Mouse (Mus musculus) midbrain, embryonic 13.5 days (tissue): ENCODE results near the gene Asic3. TPM values are rescaled to one million over a fixed set of nuclear protein-coding genes. Genes with fewer than 3 reads are reported as not detected.

Experiments used
- ATAC-seq: fragments of 200-750 bp; cut with Nextera tagmentation; 2 replicates; pipeline ENCODE4 v1.8.0; 2017; ENCODE audit warnings: mild to moderate bottlenecking, moderate TSS enrichment, moderate library complexity
- H3K27ac ChIP-seq: fragments of 300-500 bp; sonication (generic); 2 replicates; pipeline ENCODE4 v1.5.1; 2015; ENCODE audit warnings: inconsistent platforms, mild to moderate bottlenecking, moderate library complexity
- H3K27me3 ChIP-seq: fragments of 300-500 bp; sonication (generic); 2 replicates; pipeline ENCODE4 v1.6.1; 2015; ENCODE audit warnings: mild to moderate bottlenecking, inconsistent platforms
- H3K36me3 ChIP-seq: fragments of 300-500 bp; sonication (generic); 2 replicates; pipeline ENCODE4 v1.6.1; 2015; ENCODE audit warnings: mild to moderate bottlenecking, inconsistent platforms
- H3K4me1 ChIP-seq: fragments of 300-500 bp; sonication (generic); replicated peaks from 2 replicates; pipeline ENCODE4 v1.6.1; 2015; ENCODE audit warnings: inconsistent platforms
- H3K4me2 ChIP-seq: fragments of 300-500 bp; sonication (generic); replicated peaks from 2 replicates; pipeline ENCODE4 v1.6.1; 2015; ENCODE audit warnings: moderate library complexity, mild to moderate bottlenecking, inconsistent platforms
- H3K4me3 ChIP-seq: fragments of 300-500 bp; sonication (generic); replicated peaks from 2 replicates; pipeline ENCODE4 v1.5.1; 2015; ENCODE audit warnings: mild to moderate bottlenecking, inconsistent platforms
- H3K9ac ChIP-seq: fragments of 300-500 bp; sonication (generic); replicated peaks from 2 replicates; pipeline ENCODE4 v1.6.1; 2015; ENCODE audit warnings: mild to moderate bottlenecking, inconsistent platforms
- H3K9me3 ChIP-seq: fragments of 300-500 bp; sonication (generic); 2 replicates; pipeline ENCODE4 v1.6.1; 2016; ENCODE audit warnings: mild to moderate bottlenecking, inconsistent platforms
- WGBS: fragments of 180-500 bp; shearing (Covaris S2); methylation state at CpG from one replicate; pipeline ENCODE4 v1.1.7; 2015; 5-methylcytosine and 5-hydroxymethylcytosine counted together
- polyA plus RNA-seq: library from polyadenylated mRNA; unstranded; fragments of >200 nt; fragmentation: Nextera tagmentation; extraction: Ambion mirVana; gene quantifications from 2 replicates; pipeline ENCODE4 v1.2.1, GENCODE M21; 2015

Gene Asic3
- not detected in 2 replicates for polyA plus RNA-seq

- WGBS, result 52% methylated on average over 11 of the region's 11 CpGs
- H3K27me3 ChIP-seq, result 0 out of 2 replicates have a peak, but pooled peaks cover 4% of the 10 kb centered on the region
- no peak for ATAC-seq
Observed at GRCm38 (mm10) chr5:24413042-24413693, at the start of gene Asic3. Asic3 (plus strand) TSS chr5:24413392.

GRCm38 (mm10) chr5:24363467-24363866, 49.7 kb upstream of the Asic3 start:
- H3K4me2 ChIP-seq, result no peak overlapping the region
- H3K9ac ChIP-seq, result no peak overlapping the region
- ATAC-seq, result no peak
- H3K27ac ChIP-seq, result no peak overlapping the region
- 70% methylated on average over 2 of the region's 2 CpGs for WGBS
- no peaks in the 10 kb centered on the region for H3K27me3 ChIP-seq
- H3K9me3 ChIP-seq, result no peaks in the 10 kb centered on the region
- peaks cover 6% of the 10 kb centered on the region; the same call in 1 of the 2 replicates for H3K4me1 ChIP-seq
- no peaks in the 10 kb centered on the region for H3K36me3 ChIP-seq
- H3K4me3 ChIP-seq, result no peak overlapping the region

More at GRCm38 (mm10) chr5:24413042-24413693, at the start of gene Asic3:
- no peak within 1 kb of the TSS for H3K27ac ChIP-seq
- no peak within 1 kb of the TSS for H3K4me2 ChIP-seq
- H3K9me3 ChIP-seq, result no peaks in the 10 kb centered on the region
- H3K4me3 ChIP-seq, result no peak within 1 kb of the TSS
- H3K36me3 ChIP-seq, result peaks cover 17% of the 10 kb centered on the region
- peaks cover 25% of the 10 kb centered on the region for H3K4me1 ChIP-seq
- no peak within 1 kb of the TSS for H3K9ac ChIP-seq

GRCm38 (mm10) chr5:24364061-24364460, 49.1 kb upstream of the Asic3 start:
- H3K4me2 ChIP-seq, result no peak overlapping the region
- no peak overlapping the region for H3K4me3 ChIP-seq
- H3K4me1 ChIP-seq, result peaks cover 6% of the 10 kb centered on the region; the same call in 1 of the 2 replicates
- H3K27ac ChIP-seq, result no peak overlapping the region
- H3K27me3 ChIP-seq, result no peaks in the 10 kb centered on the region
- H3K36me3 ChIP-seq, result no peaks in the 10 kb centered on the region
- no peak overlapping the region for H3K9ac ChIP-seq
- ATAC-seq, result no peak
- WGBS, result 50% methylated on average over 3 of the region's 3 CpGs
- no peaks in the 10 kb centered on the region for H3K9me3 ChIP-seq

GRCm38 (mm10) chr5:24364508-24364907, 48.7 kb upstream of the Asic3 start, which contains the start of gene Nos3:
Nos3 (plus strand) TSS chr5:24364810.
- Histone ChIP-seq H3K27ac (no peak within 1 kb of the TSS), H3K27me3 (no peaks in the 10 kb centered on the region), H3K4me3 (no peak within 1 kb of the TSS), H3K9ac (no peak within 1 kb of the TSS), H3K36me3 (no peaks in the 10 kb centered on the region), H3K9me3 (no peaks in the 10 kb centered on the region), H3K4me1 (0 out of 2 replicates have a peak, but pooled peaks cover 6% of the 10 kb centered on the region), H3K4me2 (no peak within 1 kb of the TSS)
- no peak for ATAC-seq
- WGBS, result 30% methylated on average over 12 of the region's 12 CpGs

- H3K4me3 ChIP-seq, result no peak overlapping the region
- 83% methylated on average over 10 of the region's 10 CpGs for WGBS
- 0 out of 2 replicates have a peak, but pooled peaks cover 6% of the 10 kb centered on the region for H3K4me1 ChIP-seq
- ATAC-seq, result no peak
- no peak overlapping the region for H3K27ac ChIP-seq
- H3K4me2 ChIP-seq, result no peak overlapping the region
- H3K9ac ChIP-seq, result no peak overlapping the region
- H3K27me3 ChIP-seq, result no peaks in the 10 kb centered on the region
- H3K36me3 ChIP-seq, result no peaks in the 10 kb centered on the region
- no peaks in the 10 kb centered on the region for H3K9me3 ChIP-seq
Observed at GRCm38 (mm10) chr5:24364963-24365362, 48.2 kb upstream of the Asic3 start.

- Histone ChIP-seq H3K4me3 (no peak overlapping the region), H3K36me3 (no peaks in the 10 kb centered on the region), H3K9ac (no peak overlapping the region), H3K27ac (no peak overlapping the region), H3K27me3 (no peaks in the 10 kb centered on the region), H3K9me3 (no peaks in the 10 kb centered on the region), H3K4me1 (0 out of 2 replicates have a peak, but pooled peaks cover 6% of the 10 kb centered on the region), H3K4me2 (no peak overlapping the region)
- no peak for ATAC-seq
- 50% methylated on average over 5 of the region's 5 CpGs for WGBS
Observed at GRCm38 (mm10) chr5:24365528-24365927, 47.7 kb upstream of the Asic3 start.

GRCm38 (mm10) chr5:24366426-24366825, 46.8 kb upstream of the Asic3 start:
- Histone ChIP-seq H3K9ac (no peak overlapping the region), H3K9me3 (no peaks in the 10 kb centered on the region), H3K4me2 (no peak overlapping the region), H3K36me3 (no peaks in the 10 kb centered on the region), H3K27ac (no peak overlapping the region), H3K4me3 (no peak overlapping the region), H3K27me3 (no peaks in the 10 kb centered on the region), H3K4me1 (0 out of 2 replicates have a peak, but pooled peaks cover 6% of the 10 kb centered on the region)
- WGBS, result 89% methylated on average over 9 of the region's 9 CpGs
- no peak for ATAC-seq

- H3K4me1 ChIP-seq, result peaks cover 7% of the 10 kb centered on the region; the same call in 1 of the 2 replicates
- no peak overlapping the region for H3K4me2 ChIP-seq
- WGBS, result 82% methylated on average over 9 of the region's 9 CpGs
- no peaks in the 10 kb centered on the region for H3K9me3 ChIP-seq
- no peak overlapping the region for H3K27ac ChIP-seq
- no peak for ATAC-seq
- no peak overlapping the region for H3K9ac ChIP-seq
- H3K27me3 ChIP-seq, result no peaks in the 10 kb centered on the region
- no peaks in the 10 kb centered on the region for H3K36me3 ChIP-seq
- no peak overlapping the region for H3K4me3 ChIP-seq
Observed at GRCm38 (mm10) chr5:24369767-24370166, 43.4 kb upstream of the Asic3 start.

GRCm38 (mm10) chr5:24373807-24374206, 39.4 kb upstream of the Asic3 start:
- no peak for ATAC-seq

GRCm38 (mm10) chr5:24374216-24374615, 39.0 kb upstream of the Asic3 start:
- Histone ChIP-seq H3K36me3 (no peaks in the 10 kb centered on the region), H3K27ac (no peak overlapping the region), H3K4me2 (no peak overlapping the region), H3K4me3 (no peak overlapping the region), H3K27me3 (peaks cover 4% of the 10 kb centered on the region; the same call in 1 of the 2 replicates), H3K4me1 (peaks cover 7% of the 10 kb centered on the region; the same call in 1 of the 2 replicates), H3K9ac (no peak overlapping the region), H3K9me3 (no peaks in the 10 kb centered on the region)
- 56% methylated on average over 6 of the region's 6 CpGs for WGBS
- ATAC-seq, result no peak

More at GRCm38 (mm10) chr5:24373807-24374206, 39.4 kb upstream of the Asic3 start:
- Histone ChIP-seq H3K9ac (no peak overlapping the region), H3K4me1 (peaks cover 7% of the 10 kb centered on the region; the same call in 1 of the 2 replicates), H3K27me3 (peaks cover 4% of the 10 kb centered on the region; the same call in 1 of the 2 replicates), H3K27ac (no peak overlapping the region), H3K36me3 (no peaks in the 10 kb centered on the region), H3K9me3 (no peaks in the 10 kb centered on the region), H3K4me3 (no peak overlapping the region), H3K4me2 (no peak overlapping the region)
- WGBS, result 43% methylated on average over 5 of the region's 5 CpGs

GRCm38 (mm10) chr5:24374666-24375328, 38.4 kb upstream of the Asic3 start:
- Histone ChIP-seq H3K4me1 (peaks cover 7% of the 10 kb centered on the region; the same call in 1 of the 2 replicates), H3K4me2 (no peak overlapping the region), H3K36me3 (no peaks in the 10 kb centered on the region), H3K4me3 (no peak overlapping the region), H3K27ac (no peak overlapping the region), H3K27me3 (peaks cover 4% of the 10 kb centered on the region; the same call in 1 of the 2 replicates), H3K9me3 (no peaks in the 10 kb centered on the region), H3K9ac (no peak overlapping the region)
- WGBS, result 84% methylated on average over 7 of the region's 7 CpGs
- ATAC-seq, result no peak

GRCm38 (mm10) chr5:24378700-24379099, 34.5 kb upstream of the Asic3 start:
- Histone ChIP-seq H3K4me1 (peaks cover 18% of the 10 kb centered on the region), H3K4me3 (no peak overlapping the region), H3K27me3 (peaks cover 4% of the 10 kb centered on the region; the same call in 1 of the 2 replicates), H3K27ac (no peak overlapping the region), H3K36me3 (no peaks in the 10 kb centered on the region), H3K4me2 (no peak overlapping the region), H3K9me3 (no peaks in the 10 kb centered on the region), H3K9ac (no peak overlapping the region)
- 89% methylated on average over 2 of the region's 2 CpGs for WGBS
- ATAC-seq, result no peak
